Mouse (Mus musculus) right cerebral cortex, postnatal 36 days (tissue): ENCODE measurements at regions not wholly inside any gene's neighbourhood (a gene's known extent, or its start where the extent isn't known, plus 50 kb on each side); places are given as distances from the start of the nearest gene placed in this dataset.

Experiments used
- DNase-seq, 2 experiments: peaks; one replicate each; pipeline ENCODE4 v3.0.0; 2022; ENCODE audit warnings: low spot score in 2 of 2, mixed read lengths in 1 of 2

GRCm38 (mm10) chr10:91959734-91960492, 762.3 kb downstream of the Nedd1 start:
- no peak for DNase-seq

- no peak for DNase-seq
Measured at GRCm38 (mm10) chr10:91953078-91953477, 769.1 kb downstream of the Nedd1 start.

- DNase-seq = no peak
Measured at GRCm38 (mm10) chr10:91923626-91924025, 742.5 kb upstream of the Tmpo start.

- DNase-seq = no peak
Measured at GRCm38 (mm10) chr10:91889864-91890263, 708.7 kb upstream of the Tmpo start.

GRCm38 (mm10) chr10:91888537-91888936, 707.4 kb upstream of the Tmpo start:
- peak; percentile 32 to 34 for DNase-seq

- DNase-seq = no peak
Measured at GRCm38 (mm10) chr10:91883155-91883554, 702.0 kb upstream of the Tmpo start.

- no peak for DNase-seq
Measured at GRCm38 (mm10) chr10:91882481-91882880, 701.4 kb upstream of the Tmpo start.

GRCm38 (mm10) chr10:91881521-91882228, 700.6 kb upstream of the Tmpo start:
- no peak for DNase-seq

- DNase-seq = no peak
Measured at GRCm38 (mm10) chr10:91875450-91875849, 694.3 kb upstream of the Tmpo start.

GRCm38 (mm10) chr10:91871244-91871643, 690.1 kb upstream of the Tmpo start:
- DNase-seq = peak in 1 of 2 experiments; percentile 26

- DNase-seq = no peak
Measured at GRCm38 (mm10) chr10:91858711-91859595, 677.8 kb upstream of the Tmpo start.

- DNase-seq = no peak
Measured at GRCm38 (mm10) chr10:91827074-91827473, 646.0 kb upstream of the Tmpo start.

GRCm38 (mm10) chr10:91823499-91823898, 642.4 kb upstream of the Tmpo start:
- DNase-seq = no peak

GRCm38 (mm10) chr10:91804870-91805269, 623.8 kb upstream of the Tmpo start:
- no peak for DNase-seq
